Mouse (Mus musculus) lung, postnatal 10 days (tissue): Measurements from ENCODE around the gene Ttc17.

Experiments
- DNase-seq: peaks from one replicate; pipeline ENCODE4 v3.0.0; 2021

Gene Ttc17

DNA sequence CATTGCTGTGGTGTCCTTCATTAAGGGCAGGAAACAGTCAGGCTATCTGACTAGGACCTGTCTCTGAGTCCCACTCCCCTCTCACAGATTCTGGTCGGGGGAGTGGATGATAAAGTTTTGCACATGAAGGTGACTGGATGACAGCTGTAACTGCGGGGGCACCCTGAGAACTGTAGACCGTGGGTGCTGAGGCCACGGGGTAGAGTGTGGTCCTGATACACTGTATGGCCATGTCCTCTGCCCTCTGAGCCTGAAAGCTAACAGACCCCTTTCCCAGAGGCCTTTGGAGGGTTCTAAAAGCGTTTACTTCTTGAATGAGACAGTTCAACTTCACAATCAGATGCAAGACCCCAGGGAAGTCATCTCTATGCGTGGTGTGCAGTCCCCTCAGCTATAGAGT lies 116.8 kb downstream of the Ttc17 start:
- DNase-seq, result no peak

DNA sequence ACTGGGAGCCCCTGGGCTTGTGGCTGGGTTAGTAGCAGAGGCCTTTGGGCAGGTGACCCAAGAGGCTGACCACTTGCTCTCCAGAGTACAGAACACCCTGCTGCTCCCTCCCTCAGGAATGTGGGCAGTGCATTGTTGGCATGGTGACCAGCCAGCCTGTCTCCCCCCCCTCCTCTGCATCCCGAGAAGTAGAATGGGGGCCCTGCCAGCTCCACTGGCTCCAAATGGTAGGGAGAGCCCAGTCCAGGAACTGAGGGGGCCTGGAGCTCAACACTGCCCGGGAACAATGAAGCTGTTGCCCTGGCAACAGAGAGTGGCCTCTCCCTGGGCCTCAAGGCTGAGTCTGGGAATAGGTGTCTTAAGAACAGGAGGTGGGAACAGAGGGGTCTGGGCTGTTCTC lies 117.3 kb downstream of the Ttc17 start:
- peak; percentile 48 for DNase-seq

DNA sequence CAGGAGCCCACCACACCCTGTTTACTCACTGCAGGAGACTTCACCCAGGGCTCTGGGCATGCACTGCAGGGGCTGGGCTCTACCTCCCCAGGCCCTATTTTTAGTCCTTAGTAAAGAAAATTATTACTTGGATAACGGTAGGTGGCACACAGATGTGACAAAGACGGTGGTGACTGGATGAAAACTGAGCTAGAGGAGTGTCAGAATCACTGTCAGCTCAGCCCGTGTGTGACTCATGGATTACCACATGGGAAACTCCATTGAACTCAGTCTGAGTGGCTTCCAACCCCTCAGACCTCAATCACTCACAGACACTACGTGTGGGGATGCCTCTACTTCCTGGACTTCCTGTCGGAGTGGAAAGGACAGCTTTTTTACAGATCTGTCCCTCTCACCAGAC lies 118.4 kb downstream of the Ttc17 start:
- no peak for DNase-seq

DNA sequence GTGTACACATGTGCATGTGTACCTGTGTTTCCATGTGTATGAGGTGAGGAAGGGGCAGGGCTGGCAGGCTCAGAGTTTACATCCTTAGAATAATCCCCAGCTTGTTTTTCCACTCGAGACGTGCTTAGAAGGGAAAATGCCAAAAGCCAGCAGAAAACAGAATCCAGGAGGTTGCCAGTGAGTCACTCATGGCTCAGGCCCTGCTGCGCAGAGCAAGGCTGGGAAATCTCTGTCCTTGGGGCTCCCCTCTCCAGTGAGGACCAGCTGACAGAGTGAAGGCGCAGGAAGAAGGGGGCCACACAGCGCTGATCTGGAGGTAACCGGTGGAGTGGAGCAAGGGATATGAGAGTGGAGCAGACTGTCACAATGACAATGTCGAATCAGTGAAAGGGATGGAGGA lies 119.1 kb downstream of the Ttc17 start:
- no peak for DNase-seq

DNA sequence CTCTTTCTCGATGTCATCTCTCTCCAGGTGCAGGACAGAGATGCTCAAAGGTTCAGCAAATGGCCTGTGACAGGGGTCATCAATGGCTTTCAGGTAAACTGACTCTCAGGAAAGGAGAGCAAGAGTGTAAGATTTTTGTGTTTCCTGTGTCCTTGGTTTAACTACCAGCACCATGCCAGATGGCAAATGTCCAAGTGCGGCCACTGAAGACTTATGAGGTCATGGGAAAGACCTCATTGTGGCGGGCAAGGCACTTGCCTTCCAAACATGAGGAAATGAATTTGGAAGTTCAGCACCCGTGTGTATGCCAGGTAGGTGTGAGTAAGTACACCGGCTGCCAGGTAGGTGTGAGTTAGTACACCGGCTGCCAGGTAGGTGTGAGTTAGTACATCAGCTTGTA lies 123.0 kb downstream of the Ttc17 start:
- DNase-seq, result peak; percentile 32

DNA sequence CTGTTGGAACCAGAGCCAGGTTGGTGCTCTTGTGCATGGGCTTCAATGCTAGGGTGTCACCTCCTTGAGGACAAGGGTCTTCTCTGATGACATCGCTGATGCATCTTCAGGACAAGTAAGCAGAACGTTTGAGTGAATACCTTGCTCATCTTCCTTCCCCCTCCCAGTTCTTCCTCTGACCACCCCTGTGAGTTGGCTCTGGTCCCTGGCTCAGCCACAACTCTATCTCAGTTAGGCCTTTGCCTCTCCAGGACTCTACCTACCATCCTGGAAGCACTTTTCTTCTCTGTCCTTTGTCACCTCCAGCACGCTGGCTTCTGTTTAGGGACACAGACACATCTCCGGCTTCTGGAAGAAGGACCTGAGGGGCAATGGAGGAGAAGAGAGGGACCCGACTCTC lies 126.9 kb downstream of the Ttc17 start:
- no peak for DNase-seq

DNA sequence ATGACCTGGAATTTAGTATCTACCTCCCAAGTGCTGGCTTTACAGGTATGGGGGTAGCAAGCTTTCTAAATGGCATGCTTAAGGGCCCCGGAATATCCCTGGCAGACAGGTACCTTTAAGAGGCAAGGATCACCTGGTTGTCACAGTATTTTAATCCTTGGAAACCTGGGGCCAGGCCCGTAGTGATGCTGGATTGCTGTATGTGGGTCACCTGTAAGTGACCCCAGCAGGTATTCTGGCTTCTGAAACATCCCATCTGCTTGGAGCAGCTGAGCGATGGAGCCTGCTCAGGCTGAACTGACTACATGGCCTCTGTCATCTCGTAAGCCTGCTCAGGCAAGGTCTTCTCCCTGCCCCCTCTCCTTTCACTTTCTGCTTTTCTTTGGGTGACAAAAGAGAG lies 130.4 kb downstream of the Ttc17 start:
- no peak for DNase-seq

DNA sequence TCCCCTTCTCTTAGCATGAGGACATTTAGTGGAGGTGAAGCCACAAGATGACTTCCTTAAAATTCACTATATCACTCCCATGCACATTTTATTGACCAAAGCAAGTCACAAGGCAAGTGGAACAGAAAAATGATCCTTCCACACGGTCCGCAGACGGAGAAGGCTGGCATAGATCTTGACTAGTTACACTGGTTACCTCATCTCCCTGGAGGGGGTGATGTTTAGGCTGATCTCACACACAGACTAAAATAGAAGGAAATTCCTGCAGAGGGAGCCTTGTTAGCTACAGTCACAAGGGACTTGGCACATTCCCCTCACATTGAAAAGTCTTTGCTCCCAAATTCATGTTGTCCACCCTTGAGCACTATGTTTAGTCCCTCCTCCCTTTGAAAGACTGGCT lies 130.8 kb downstream of the Ttc17 start:
- no peak for DNase-seq

DNA sequence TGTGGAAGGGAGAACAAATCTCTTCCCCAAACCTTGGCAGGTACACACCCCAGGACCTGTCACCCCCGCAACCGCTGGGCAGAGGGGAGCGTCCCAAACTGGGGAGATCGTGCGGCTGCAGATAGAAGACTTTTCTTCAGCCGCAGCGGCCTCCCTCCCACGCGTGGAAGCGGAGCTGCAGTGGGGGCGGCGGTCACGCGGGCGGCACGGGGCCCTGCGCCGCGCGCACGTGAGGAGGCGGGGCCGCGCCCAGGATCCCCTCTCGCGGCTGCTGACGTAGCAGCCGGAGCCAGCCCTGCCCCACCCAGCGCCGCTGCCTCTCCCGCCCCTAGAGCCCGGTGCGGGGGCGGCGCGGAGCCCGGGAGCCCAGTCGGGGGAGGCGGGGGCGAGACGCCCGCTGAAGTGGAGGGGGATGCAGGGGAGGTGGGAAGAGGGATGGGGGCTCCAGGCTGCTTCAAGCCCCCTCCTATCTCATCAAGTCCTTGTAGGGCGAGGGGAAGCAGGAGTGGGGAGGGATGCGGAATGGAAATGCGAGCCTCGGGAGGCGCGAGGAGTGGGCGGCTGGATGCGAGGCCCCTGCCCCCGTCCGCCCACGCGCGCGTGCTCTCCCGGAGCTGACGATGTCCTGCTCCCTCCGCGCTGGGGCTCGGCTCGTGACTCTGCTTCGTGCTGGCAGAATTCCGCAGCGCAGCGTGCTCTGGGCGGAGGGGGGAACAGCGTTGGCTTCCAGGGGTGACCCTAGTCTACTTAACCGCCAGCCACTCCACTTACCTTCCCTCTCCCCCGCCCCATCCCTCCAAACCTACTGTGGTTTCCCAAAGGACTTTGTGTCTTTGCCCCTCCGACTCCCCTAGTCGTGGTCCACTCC lies 133.1 kb downstream of the Ttc17 start:
- peak; percentile 74 for DNase-seq

DNA sequence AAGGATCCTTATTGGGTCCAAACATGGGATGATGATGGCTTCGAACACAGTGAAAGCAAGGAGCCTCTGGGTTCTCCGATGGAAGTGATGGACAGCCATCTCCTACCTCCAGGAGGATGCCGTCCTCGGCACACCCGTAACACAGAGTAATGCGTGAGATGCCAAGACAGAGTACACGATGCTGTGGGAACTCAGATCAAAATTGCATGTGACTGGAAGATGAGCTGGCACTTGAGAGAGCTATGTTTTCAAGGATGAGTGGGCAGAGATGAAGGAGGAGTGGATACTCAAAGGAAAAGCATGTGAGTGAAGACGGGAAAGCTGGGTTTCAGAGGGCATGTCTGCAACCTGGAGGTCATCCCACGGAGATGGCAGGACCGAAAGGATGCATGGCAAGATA lies 135.3 kb downstream of the Ttc17 start:
- DNase-seq, result no peak

DNA sequence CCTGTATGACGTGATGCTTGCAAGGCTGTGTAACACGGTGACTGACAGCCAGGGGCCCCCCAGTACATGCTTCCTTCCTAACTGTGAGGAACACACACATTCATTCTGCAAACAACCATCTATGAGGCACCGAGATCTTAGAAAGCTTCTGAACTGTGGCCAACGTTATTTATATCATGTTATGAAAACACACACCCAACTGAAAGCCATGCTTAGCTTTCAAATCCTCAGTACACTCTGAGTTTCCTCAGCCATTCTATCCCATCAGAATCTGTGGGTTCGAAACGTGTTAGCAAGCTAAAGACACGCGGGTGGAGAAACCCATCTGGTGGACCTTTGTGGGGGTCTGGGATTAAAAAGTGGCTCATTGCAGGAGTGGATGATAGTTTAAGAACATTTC lies 137.7 kb downstream of the Ttc17 start:
- no peak for DNase-seq

DNA sequence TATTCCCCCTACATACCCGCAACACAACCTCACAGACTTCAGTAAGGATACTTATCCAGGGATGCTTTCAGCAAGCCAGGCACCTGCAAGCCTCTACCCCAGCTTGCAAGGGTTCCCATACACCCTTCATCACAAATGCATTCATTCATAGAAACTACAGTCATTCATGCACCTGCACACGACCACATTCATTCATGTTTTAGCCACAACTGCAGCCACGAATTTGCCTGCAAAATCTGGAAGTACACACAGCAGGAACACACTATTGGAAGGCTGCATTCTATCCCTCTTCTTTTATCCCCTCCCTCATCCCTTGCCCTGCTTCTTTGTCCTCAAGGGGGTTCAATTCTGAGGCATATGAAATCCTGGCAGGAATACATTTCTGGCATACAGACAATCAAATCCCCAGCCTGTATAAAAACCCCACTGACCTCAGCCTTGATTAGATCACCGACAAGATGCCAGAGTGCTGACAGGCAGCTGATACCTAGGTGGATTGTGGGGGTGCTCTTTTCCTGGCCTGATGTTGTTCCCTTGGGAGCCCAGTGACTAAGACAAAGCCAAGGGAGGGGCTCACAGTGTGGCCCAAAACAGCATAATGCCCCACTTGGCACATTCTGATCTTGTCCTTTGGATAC lies 139.2 kb downstream of the Ttc17 start:
- DNase-seq, result no peak

DNA sequence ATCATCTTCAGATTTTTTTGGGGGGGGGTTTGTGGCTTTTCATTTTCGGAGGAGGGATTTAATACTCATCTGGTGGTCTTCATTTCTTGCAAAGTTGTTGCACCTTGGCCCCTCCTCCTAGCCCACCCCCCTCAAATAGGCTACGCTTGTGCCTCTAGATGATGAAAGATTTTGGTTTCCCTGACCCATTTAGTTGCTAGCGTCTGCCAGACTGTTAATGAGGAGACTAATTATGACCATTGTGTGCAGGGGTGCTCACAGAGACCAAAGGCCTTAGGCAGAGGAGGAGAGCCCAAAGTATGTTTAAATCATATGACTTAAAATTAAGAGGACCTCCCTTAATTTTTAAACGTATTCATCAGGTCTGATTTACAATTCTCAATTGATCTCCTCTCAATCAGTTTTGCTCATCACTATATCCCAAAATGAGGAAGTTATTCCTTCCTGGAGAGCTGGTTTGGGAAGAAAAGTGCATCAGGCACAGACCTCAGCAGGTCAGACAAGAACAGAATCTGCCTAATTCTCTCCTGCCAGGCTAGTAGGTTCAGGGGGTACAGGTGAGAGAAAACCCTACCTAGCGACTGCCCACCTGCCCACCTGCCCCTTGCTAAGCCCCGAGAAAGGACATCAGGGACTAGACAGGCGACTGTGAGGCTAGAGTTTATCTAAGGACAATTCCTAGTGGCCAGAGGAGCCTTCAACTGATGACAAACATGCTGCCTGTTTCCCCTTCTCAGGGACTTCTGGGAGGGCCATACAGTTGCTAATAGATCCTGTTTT lies 139.9 kb downstream of the Ttc17 start:
- no peak for DNase-seq

DNA sequence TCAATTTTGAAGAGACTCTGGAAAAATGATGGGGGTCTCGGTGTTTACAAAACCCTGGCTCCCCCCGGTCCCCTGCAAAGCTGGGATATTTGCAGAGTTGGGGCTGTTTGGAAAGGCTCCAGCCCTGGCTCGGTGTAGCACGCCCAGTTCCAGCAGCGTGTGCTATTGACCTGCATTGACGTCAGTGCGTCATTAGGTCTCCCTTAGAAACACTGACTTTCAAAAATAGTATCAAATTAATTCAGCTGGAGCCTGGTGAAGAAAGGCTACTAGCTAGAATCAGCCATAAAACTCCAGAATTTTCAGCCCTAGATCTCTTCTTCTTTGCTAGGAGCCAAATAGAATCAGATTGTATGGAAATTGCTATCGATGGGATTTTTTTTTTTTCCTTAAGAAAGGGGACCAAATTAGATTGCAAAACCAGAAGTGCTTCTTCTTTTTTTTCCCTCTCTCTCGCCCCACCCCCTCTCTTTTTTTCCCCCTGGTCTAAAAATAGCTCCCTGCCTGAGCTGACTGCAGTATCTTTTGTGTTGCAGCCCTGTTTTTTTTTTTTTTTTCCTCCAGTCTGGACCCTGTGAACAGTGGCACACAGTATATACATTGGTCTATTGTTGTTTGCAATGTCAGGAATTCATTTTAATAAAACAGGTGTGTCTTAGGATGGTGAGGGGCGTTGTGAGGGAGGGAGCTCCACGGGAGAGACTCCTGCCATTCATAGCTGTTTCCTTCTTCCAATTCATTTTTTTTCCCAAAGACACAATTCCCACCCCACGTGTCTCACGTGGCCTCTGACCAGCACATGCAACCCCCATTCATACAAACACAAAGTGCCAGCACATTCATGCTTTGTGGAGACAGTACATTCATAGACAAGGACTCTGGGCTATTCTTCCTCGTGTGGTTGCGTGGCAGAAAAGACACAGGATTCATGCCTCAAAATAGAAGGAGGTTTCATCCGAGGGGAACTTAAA lies 141.0 kb downstream of the Ttc17 start:
- peak; percentile 16 for DNase-seq

DNA sequence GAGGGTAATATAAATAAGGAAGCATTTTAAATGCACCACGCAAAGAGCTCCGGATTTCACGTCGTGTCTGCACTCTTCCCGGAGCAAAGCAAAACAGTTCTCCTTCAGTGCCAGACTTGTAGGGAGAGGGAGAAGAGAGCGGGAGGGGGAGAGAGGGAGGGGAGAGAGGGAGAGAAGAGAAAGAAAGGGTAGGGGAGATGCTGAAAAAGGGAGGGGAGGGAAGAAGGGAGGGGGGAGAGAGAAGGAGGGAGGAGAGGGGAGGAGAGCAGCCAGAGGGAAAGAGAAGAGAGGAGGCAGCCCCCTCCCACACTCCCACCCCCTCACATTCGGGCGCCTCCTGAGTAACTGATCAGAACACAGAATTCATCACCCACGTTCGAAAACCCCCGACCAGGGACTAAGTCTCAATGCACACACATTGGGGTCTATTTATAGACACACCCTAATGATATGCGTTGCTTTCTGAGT lies 141.8 kb downstream of the Ttc17 start:
- DNase-seq, result no peak

DNA sequence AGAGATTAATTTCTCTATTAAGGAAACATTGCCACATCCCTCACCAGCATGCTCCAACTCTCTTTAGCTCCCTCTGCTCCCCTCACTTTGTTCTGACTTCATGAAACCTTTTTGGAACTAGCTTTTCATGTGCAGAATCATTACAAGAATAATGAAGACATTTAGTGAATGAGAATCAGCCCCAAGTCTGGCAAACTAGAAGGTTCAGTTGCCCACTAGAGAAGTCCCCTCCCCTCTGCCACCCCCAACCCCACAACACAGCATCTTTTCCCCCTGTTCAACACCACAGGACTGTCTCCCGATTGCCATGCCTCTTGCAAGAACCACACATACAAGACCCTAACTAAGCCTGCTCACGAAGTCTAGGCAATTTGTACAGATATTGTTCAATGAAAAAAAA lies 142.5 kb downstream of the Ttc17 start:
- no peak for DNase-seq

DNA sequence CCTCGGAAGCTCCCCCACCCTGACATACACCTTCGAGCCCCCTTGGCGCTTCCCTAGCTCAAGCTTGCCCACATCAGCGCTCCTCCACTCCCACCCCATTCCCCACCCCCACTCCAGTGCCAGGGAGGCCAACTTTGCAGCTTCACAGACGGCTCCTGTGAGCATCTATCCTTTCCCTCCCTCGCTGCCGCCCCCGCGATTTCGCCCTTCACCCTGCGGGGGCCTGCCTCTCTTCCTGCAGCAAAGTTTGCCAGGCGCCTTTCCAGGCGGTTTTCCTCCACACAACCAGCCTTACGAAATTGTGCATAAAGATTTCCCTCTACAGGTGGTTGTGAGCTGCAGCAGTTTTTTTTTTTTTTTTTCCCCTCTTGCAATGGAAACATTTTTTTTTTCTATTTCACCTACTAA lies 143.0 kb downstream of the Ttc17 start:
- no peak for DNase-seq

DNA sequence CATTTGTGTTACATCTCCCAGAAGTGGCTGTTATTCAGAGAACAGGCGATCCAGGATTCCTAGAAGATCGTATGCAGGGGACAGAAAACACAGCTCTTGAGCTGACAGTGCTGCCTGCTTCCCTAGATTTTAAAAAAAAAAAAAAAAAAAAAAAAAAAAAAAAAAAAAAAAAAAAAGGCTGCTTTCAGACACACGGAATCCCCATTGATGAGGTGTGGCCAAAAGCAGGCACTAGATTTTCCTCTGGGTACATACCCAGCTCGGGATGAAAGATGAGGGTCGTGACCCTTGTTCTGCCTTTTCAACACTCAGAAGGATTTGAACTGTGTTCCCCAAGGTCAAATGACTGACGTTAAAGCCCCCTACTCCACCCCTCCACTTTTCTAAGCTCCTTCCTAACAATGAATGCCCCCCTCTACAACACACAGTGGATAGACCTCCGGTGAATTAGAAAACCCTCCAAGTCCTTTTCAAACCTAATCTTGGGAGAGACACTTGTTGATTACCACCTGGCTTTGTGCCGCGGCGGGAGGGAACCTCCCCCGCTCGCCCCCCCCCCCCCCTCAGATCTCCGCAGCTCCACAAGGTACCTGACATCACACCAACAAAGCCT lies 143.5 kb downstream of the Ttc17 start:
- DNase-seq, result no peak

DNA sequence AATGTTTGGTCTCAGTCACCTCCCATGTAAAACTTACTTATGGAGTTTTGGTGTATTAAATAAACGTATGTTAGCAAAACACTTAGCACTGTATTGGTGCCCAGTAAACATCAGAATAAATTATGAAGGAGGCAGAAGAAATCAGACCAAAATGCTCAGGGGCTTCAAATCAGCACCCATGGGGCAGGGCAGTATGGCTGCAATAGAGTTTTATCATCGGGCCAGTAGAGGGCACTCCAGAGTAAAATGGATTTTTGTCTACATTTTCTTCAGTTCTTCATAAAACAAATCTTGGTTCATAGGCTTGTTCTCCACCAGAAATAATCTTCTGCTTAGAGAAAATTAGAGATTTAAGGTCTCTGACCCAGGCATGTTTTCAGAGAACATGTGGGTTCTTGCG lies 152.4 kb downstream of the Ttc17 start:
- DNase-seq, result peak; percentile 33
